Mouse (Mus musculus): Measurements from ENCODE around the gene Lrsam1. TPM values are rescaled to one million over a fixed set of nuclear protein-coding genes. Genes with fewer than 3 reads are reported as not detected.

The Lrsam1 gene
- polyA plus RNA-seq, 1 experiment from 2014 or later = 21.1 TPM

GRCm38 (mm10) chr2:32966184-32966688, 4.8 kb upstream of the Lrsam1 start:
- H3K27me3 ChIP-seq = no peaks in the 10 kb centered on the region
- 0 out of 2 replicates have a peak, but pooled peaks have one; percentile 16 for ATAC-seq (ENCODE audit: low FRiP score, low read depth)
- peak overlapping the region; percentile 67 for H3K9ac ChIP-seq (replicated peaks)
- H3K4me1 ChIP-seq = peaks cover 50% of the 10 kb centered on the region
- peaks cover 25% of the 10 kb centered on the region for H3K36me3 ChIP-seq
- peak overlapping the region; percentile 69 for H3K4me2 ChIP-seq (replicated peaks)
- peak overlapping the region; percentile 59 for H3K4me3 ChIP-seq
- H3K27ac ChIP-seq (replicated peaks) = peak overlapping the region; percentile 89
- WGBS = 11% methylated on average over 13 of the region's 13 CpGs
- no peaks in the 10 kb centered on the region for H3K9me3 ChIP-seq

- 18% methylated on average over 7 of the region's 7 CpGs for WGBS
- no peak for ATAC-seq (ENCODE audit: low FRiP score, low read depth)
- no peak overlapping the region for H3K4me3 ChIP-seq
Observed at GRCm38 (mm10) chr2:32965511-32966183, 4.2 kb upstream of the Lrsam1 start.

GRCm38 (mm10) chr2:32964659-32965457, 3.4 kb upstream of the Lrsam1 start:
- H3K4me2 ChIP-seq (replicated peaks) = no peak overlapping the region
- peaks cover 25% of the 10 kb centered on the region for H3K36me3 ChIP-seq
- WGBS = 30% methylated on average over 10 of the region's 10 CpGs
- H3K4me3 ChIP-seq = no peak overlapping the region
- H3K4me1 ChIP-seq = peaks cover 56% of the 10 kb centered on the region
- no peaks in the 10 kb centered on the region for H3K27me3 ChIP-seq
- no peaks in the 10 kb centered on the region for H3K9me3 ChIP-seq
- ATAC-seq (ENCODE audit: low FRiP score, low read depth) = no peak
- H3K9ac ChIP-seq (replicated peaks) = no peak overlapping the region
- H3K27ac ChIP-seq (replicated peaks) = 0 out of 2 replicates have a peak overlapping the region, but pooled peaks have one; percentile 15

More at GRCm38 (mm10) chr2:32965511-32966183, 4.2 kb upstream of the Lrsam1 start:
- Histone ChIP-seq H3K9ac (replicated peaks) (no peak overlapping the region), H3K36me3 (peaks cover 25% of the 10 kb centered on the region), H3K4me2 (replicated peaks) (peak overlapping the region; percentile 69), H3K4me1 (peaks cover 49% of the 10 kb centered on the region), H3K9me3 (no peaks in the 10 kb centered on the region), H3K27ac (replicated peaks) (no peak overlapping the region), H3K27me3 (no peaks in the 10 kb centered on the region)

- no peak overlapping the region for H3K27ac ChIP-seq (replicated peaks)
- H3K27me3 ChIP-seq = no peaks in the 10 kb centered on the region
- H3K9me3 ChIP-seq = no peaks in the 10 kb centered on the region
- no peak overlapping the region for H3K9ac ChIP-seq (replicated peaks)
- no peak for ATAC-seq (ENCODE audit: low FRiP score, low read depth)
- 59% methylated on average over 1 of the region's 1 CpGs for WGBS
- H3K4me2 ChIP-seq (replicated peaks) = peak overlapping the region; percentile 78; the same call in 1 of the 2 replicates
- H3K4me3 ChIP-seq = no peak overlapping the region
- H3K36me3 ChIP-seq = peaks cover 25% of the 10 kb centered on the region
- H3K4me1 ChIP-seq = peaks cover 56% of the 10 kb centered on the region
Observed at GRCm38 (mm10) chr2:32963981-32964380, 2.6 kb upstream of the Lrsam1 start.

GRCm38 (mm10) chr2:32963544-32963943, 2.1 kb upstream of the Lrsam1 start:
- Histone ChIP-seq H3K36me3 (peaks cover 25% of the 10 kb centered on the region), H3K27ac (replicated peaks) (no peak overlapping the region), H3K9me3 (no peaks in the 10 kb centered on the region), H3K27me3 (no peaks in the 10 kb centered on the region), H3K4me3 (peak overlapping the region; percentile 74), H3K9ac (replicated peaks) (no peak overlapping the region), H3K4me2 (replicated peaks) (peak overlapping the region; percentile 78), H3K4me1 (peaks cover 56% of the 10 kb centered on the region)
- ATAC-seq (ENCODE audit: low FRiP score, low read depth) = no peak
- 75% methylated on average over 4 of the region's 4 CpGs for WGBS

GRCm38 (mm10) chr2:32962875-32963220, 1.4 kb upstream of the Lrsam1 start:
- H3K4me3 ChIP-seq = peak overlapping the region; percentile 74
- ATAC-seq (ENCODE audit: low FRiP score, low read depth) = no peak
- peak overlapping the region; percentile 75; the same call in 1 of the 2 replicates for H3K27ac ChIP-seq (replicated peaks)
- peaks cover 54% of the 10 kb centered on the region for H3K4me1 ChIP-seq
- no peaks in the 10 kb centered on the region for H3K9me3 ChIP-seq
- peak overlapping the region; percentile 93 for H3K9ac ChIP-seq (replicated peaks)
- 11% methylated on average over 9 of the region's 9 CpGs for WGBS
- peaks cover 27% of the 10 kb centered on the region for H3K36me3 ChIP-seq
- no peaks in the 10 kb centered on the region for H3K27me3 ChIP-seq
- H3K4me2 ChIP-seq (replicated peaks) = peak overlapping the region; percentile 78

- no peaks in the 10 kb centered on the region for H3K9me3 ChIP-seq
- no peak for ATAC-seq (ENCODE audit: low FRiP score, low read depth)
- WGBS = under 1% methylated on average over 33 of the region's 33 CpGs
- H3K27me3 ChIP-seq = no peaks in the 10 kb centered on the region
- peak overlapping the region; percentile 75 for H3K27ac ChIP-seq (replicated peaks)
- H3K4me1 ChIP-seq = peaks cover 48% of the 10 kb centered on the region
- H3K4me2 ChIP-seq (replicated peaks) = peak overlapping the region; percentile 78
- peak overlapping the region; percentile 93 for H3K9ac ChIP-seq (replicated peaks)
- H3K36me3 ChIP-seq = peaks cover 28% of the 10 kb centered on the region
- peak overlapping the region; percentile 74 for H3K4me3 ChIP-seq
Observed at GRCm38 (mm10) chr2:32962062-32962874, 854 bp upstream of the Lrsam1 start.

- peaks cover 37% of the 10 kb centered on the region for H3K4me1 ChIP-seq
- H3K27me3 ChIP-seq = no peaks in the 10 kb centered on the region
- no peak overlapping the region for H3K27ac ChIP-seq (replicated peaks)
- peak overlapping the region; percentile 74; the same call in 1 of the 2 replicates for H3K4me3 ChIP-seq
- peak overlapping the region; percentile 78 for H3K4me2 ChIP-seq (replicated peaks)
- ATAC-seq (ENCODE audit: low FRiP score, low read depth) = no peak
- H3K9ac ChIP-seq (replicated peaks) = peak overlapping the region; percentile 93
- 93% methylated on average over 4 of the region's 4 CpGs for WGBS
- H3K36me3 ChIP-seq = peaks cover 41% of the 10 kb centered on the region
- H3K9me3 ChIP-seq = no peaks in the 10 kb centered on the region
Observed at GRCm38 (mm10) chr2:32960273-32960672, 1.1 kb downstream of the Lrsam1 start.

GRCm38 (mm10) chr2:32957344-32957743, 4.1 kb downstream of the Lrsam1 start:
- Histone ChIP-seq H3K4me3 (no peak overlapping the region), H3K9me3 (no peaks in the 10 kb centered on the region), H3K4me2 (replicated peaks) (no peak overlapping the region), H3K4me1 (peaks cover 16% of the 10 kb centered on the region), H3K9ac (replicated peaks) (no peak overlapping the region), H3K27ac (replicated peaks) (no peak overlapping the region), H3K27me3 (no peaks in the 10 kb centered on the region), H3K36me3 (peaks cover 37% of the 10 kb centered on the region)
- 69% methylated on average over 8 of the region's 8 CpGs for WGBS
- ATAC-seq (ENCODE audit: low FRiP score, low read depth) = no peak

- Histone ChIP-seq H3K4me2 (replicated peaks) (no peak overlapping the region), H3K9ac (replicated peaks) (no peak overlapping the region), H3K36me3 (peaks cover 61% of the 10 kb centered on the region), H3K27ac (replicated peaks) (no peak overlapping the region), H3K9me3 (no peaks in the 10 kb centered on the region), H3K4me3 (no peak overlapping the region), H3K4me1 (no peaks in the 10 kb centered on the region), H3K27me3 (no peaks in the 10 kb centered on the region)
- whole genome bisulfite sequencing = 91% methylated on average over 2 of the region's 2 CpGs
- ATAC-seq (ENCODE audit: low FRiP score, low read depth) = no peak
Observed at GRCm38 (mm10) chr2:32954581-32954980, 6.8 kb downstream of the Lrsam1 start.

GRCm38 (mm10) chr2:32947454-32947853, 14.0 kb downstream of the Lrsam1 start:
- no peaks in the 10 kb centered on the region for H3K27me3 ChIP-seq
- H3K9ac ChIP-seq (replicated peaks) = no peak overlapping the region
- no peak for ATAC-seq (ENCODE audit: low FRiP score, low read depth)
- no peaks in the 10 kb centered on the region for H3K9me3 ChIP-seq
- H3K4me1 ChIP-seq = no peaks in the 10 kb centered on the region
- 93% methylated on average over 11 of the region's 11 CpGs for WGBS
- H3K4me3 ChIP-seq = no peak overlapping the region
- peaks cover 77% of the 10 kb centered on the region for H3K36me3 ChIP-seq
- H3K27ac ChIP-seq (replicated peaks) = no peak overlapping the region
- no peak overlapping the region for H3K4me2 ChIP-seq (replicated peaks)
